Mouse (Mus musculus) activated CD4-positive, CD25-positive, alpha-beta regulatory T cell, adult 4 months (primary cell): ENCODE measurements around the gene Por. TPM values are rescaled to one million over a fixed set of nuclear protein-coding genes. Genes with fewer than 3 reads are reported as not detected.

Experiments
- ATAC-seq: one replicate; pipeline ENCODE4 v1.8.0; 2017
- polyA plus RNA-seq, 2 experiments: library from polyadenylated mRNA; unstranded; fragments of 100-300 nt; shearing (Covaris generic); gene quantifications; one replicate each; pipeline ENCODE4 v1.2.1; 2017

The Por gene
- polyA plus RNA-seq, 2 experiments from 2014 or later, result 15.7 to 21.9 TPM

- ATAC-seq, result no peak
These were observed 12.0 kb upstream of the Por start for GRCm38 (mm10) chr5:135657703-135658373.

GRCm38 (mm10) chr5:135659956-135660355 is 9.9 kb upstream of the Por start:
- no peak for ATAC-seq

- no peak for ATAC-seq
These were observed 9.3 kb upstream of the Por start for GRCm38 (mm10) chr5:135660535-135660934.

GRCm38 (mm10) chr5:135666890-135667289 is 2.9 kb upstream of the Por start:
- ATAC-seq, result no peak

- no peak for ATAC-seq
These were observed 1.8 kb upstream of the Por start for GRCm38 (mm10) chr5:135668071-135668470.

GRCm38 (mm10) chr5:135670881-135671280 is 1.0 kb downstream of the Por start:
- ATAC-seq, result no peak

- ATAC-seq, result no peak
These were observed 2.7 kb downstream of the Por start for GRCm38 (mm10) chr5:135672509-135672908.

GRCm38 (mm10) chr5:135672980-135673379 is 3.1 kb downstream of the Por start:
- ATAC-seq, result no peak

GRCm38 (mm10) chr5:135674349-135674775 is 4.5 kb downstream of the Por start:
- no peak for ATAC-seq

- no peak for ATAC-seq
These were observed 5.0 kb downstream of the Por start for GRCm38 (mm10) chr5:135674821-135675220.

GRCm38 (mm10) chr5:135676696-135677095 is 6.9 kb downstream of the Por start:
- ATAC-seq, result no peak

GRCm38 (mm10) chr5:135677251-135677650 is 7.4 kb downstream of the Por start:
- ATAC-seq, result no peak

GRCm38 (mm10) chr5:135678481-135678880 is 8.6 kb downstream of the Por start:
- no peak for ATAC-seq

- ATAC-seq, result no peak
These were observed 11.2 kb downstream of the Por start for GRCm38 (mm10) chr5:135680967-135681545.

- no peak for ATAC-seq
These were observed 12.2 kb downstream of the Por start for GRCm38 (mm10) chr5:135682009-135682408.

- ATAC-seq, result no peak
These were observed 13.2 kb downstream of the Por start for GRCm38 (mm10) chr5:135682942-135683570.

- ATAC-seq, result no peak
These were observed 20.6 kb downstream of the Por start for GRCm38 (mm10) chr5:135690401-135690800.

- no peak for ATAC-seq
These were observed 21.4 kb downstream of the Por start for GRCm38 (mm10) chr5:135691266-135691665.

GRCm38 (mm10) chr5:135693281-135693853 is 23.5 kb downstream of the Por start:
- no peak for ATAC-seq

GRCm38 (mm10) chr5:135695277-135695721 is 25.5 kb downstream of the Por start:
- ATAC-seq, result no peak

- no peak for ATAC-seq
These were observed 27.9 kb downstream of the Por start for GRCm38 (mm10) chr5:135697711-135698111.

GRCm38 (mm10) chr5:135701601-135702000 is 31.8 kb downstream of the Por start:
- ATAC-seq, result no peak

GRCm38 (mm10) chr5:135702190-135702589 is 32.4 kb downstream of the Por start:
- ATAC-seq, result no peak
